Mouse (Mus musculus) monocyte, adult 59 days (primary cell): ENCODE results near the gene Rundc3a. TPM values are rescaled to one million over a fixed set of nuclear protein-coding genes. Genes with fewer than 3 reads are reported as not detected.

Experiments
- total RNA-seq, 2 experiments: library from RNA; stranded (reverse); gene quantifications; one replicate each; pipeline ENCODE4 v1.2.4; 2023

The Rundc3a gene
- total RNA-seq: not detected

DNA sequence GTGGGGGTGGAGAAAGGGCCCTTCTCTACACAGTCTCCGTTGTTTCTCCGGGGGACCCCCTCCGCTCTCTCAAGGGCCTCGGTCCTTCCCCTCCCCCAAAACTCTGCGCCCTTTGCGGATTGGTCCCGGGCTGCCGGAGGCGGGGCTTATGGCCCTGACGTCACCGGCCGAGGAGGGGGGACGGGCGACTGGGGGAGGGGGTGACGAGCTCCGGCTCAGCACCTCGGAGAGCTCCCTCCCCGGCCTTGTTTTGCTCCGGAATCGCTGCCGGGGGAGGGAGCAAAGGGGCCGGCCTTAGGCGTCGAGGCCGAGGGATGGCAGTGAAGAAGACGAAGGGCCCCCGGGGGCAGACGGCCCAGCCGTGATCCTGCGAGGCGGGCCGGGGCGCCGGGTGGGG, at the start of gene Rundc3a:
TSS of gene Rundc3a (plus strand) at position 166 of the 397 bp plus-strand sequence.

DNA sequence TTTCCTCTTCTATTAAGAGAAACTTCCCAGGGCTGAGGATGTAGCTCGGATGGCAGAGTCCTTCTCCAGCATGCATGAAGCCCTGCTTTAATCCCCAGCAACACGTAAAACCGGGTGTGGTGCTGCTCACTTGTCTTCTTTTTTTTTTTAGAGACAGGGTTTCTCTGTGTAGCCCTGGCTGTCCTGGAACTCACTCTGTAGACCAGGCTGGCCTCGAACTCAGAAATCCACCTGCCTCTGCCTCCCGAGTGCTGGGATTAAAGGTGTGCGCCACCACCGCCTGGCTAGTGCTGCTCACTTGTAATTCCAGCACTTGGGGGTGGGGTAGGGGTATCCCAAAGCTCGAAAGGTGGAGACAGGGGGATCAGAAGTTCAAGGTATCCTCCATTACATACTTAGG, 27.1 kb upstream of the Rundc3a start, which contains the start of gene Slc4a1:
TSS of gene Slc4a1 (minus strand) at position 101 of the 400 bp plus-strand sequence.

GRCm38 (mm10) chr11:102407834-102408215, 14.6 kb downstream of the Rundc3a start, which contains the start of gene Slc25a39:
Slc25a39 (minus strand) TSS chr11:102407946.

GRCm38 (mm10) chr11:102430121-102431017, 37.2 kb downstream of the Rundc3a start, which contains the start of gene Grn:
Grn (plus strand) TSS chr11:102430315.

GRCm38 (mm10) chr11:102447497-102447896, 54.3 kb downstream of the Rundc3a start, which contains the start of gene Fam171a2:
Fam171a2 (minus strand) TSS chr11:102447682.

Other genes starting within 250 kb of the Rundc3a start
- not detected for gene Nags, start 247.9 kb upstream of the Rundc3a start, total RNA-seq
- gene Tmem101, start 237.0 kb upstream of the Rundc3a start, total RNA-seq: 10 to 100 TPM in 1 of 2 experiments, 1 to 10 TPM in 1; 8.6 to 11.6 TPM
- gene Lsm12, start 208.1 kb upstream of the Rundc3a start, total RNA-seq: 10 to 100 TPM; 46.7 to 51.0 TPM
- 10 to 100 TPM; 29.8 to 33.5 TPM for gene G6pc3, start 203.8 kb upstream of the Rundc3a start, total RNA-seq
- 100 to 1,000 TPM; 181 to 190 TPM for gene Hdac5, start 163.2 kb upstream of the Rundc3a start, total RNA-seq
- gene BC030867, start 144.5 kb upstream of the Rundc3a start, total RNA-seq: under 1 TPM; 0.21 to 0.47 TPM
- not detected for gene Asb16, start 124.7 kb upstream of the Rundc3a start, total RNA-seq
- gene Tmub2, start 108.5 kb upstream of the Rundc3a start, total RNA-seq: 10 to 100 TPM; 41.5 to 47.0 TPM
- gene Atxn7l3, start 96.8 kb upstream of the Rundc3a start, total RNA-seq: 10 to 100 TPM; 56.3 to 57.2 TPM
- 100 to 1,000 TPM in 1 of 2 experiments, 10 to 100 TPM in 1; 91.7 to 103 TPM for gene Ubtf, start 73.7 kb upstream of the Rundc3a start, total RNA-seq
- gene Slc4a1, start 27.2 kb upstream of the Rundc3a start, total RNA-seq: under 1 TPM in 1 of 2 experiments, not detected in 1; 0.24 TPM
- gene Slc25a39, start 14.5 kb downstream of the Rundc3a start, total RNA-seq: 10 to 100 TPM; 59.1 to 75.0 TPM
- gene Grn, start 36.9 kb downstream of the Rundc3a start, total RNA-seq: 100 to 1,000 TPM; 535 to 541 TPM
- under 1 TPM in 1 of 2 experiments, not detected in 1; 0.52 TPM for gene Fam171a2, start 54.3 kb downstream of the Rundc3a start, total RNA-seq
- gene Itga2b, start 76.7 kb downstream of the Rundc3a start, total RNA-seq: 1 to 10 TPM; 3.6 to 5.5 TPM
- 10 to 100 TPM; 32.6 to 35.3 TPM for gene Gpatch8, start 163.0 kb downstream of the Rundc3a start, total RNA-seq
- gene Gm11627, start 186.1 kb downstream of the Rundc3a start, total RNA-seq: not detected
- under 1 TPM in 1 of 2 experiments, not detected in 1; 0.13 TPM for gene Fzd2, start 211.0 kb downstream of the Rundc3a start, total RNA-seq